Mouse (Mus musculus): Measurements from ENCODE around the gene Rab43.

GRCm38 (mm10) chr6:87853446-87853845, 41.5 kb upstream of the Rab43 start:
- TF ChIP-seq CTCF (IDR thresholded peaks at IDR 0.05; ENCODE audit: extremely low read depth, insufficient read length, insufficient replicate concordance, low read depth, low read length) (no peak), POLR2A (IDR thresholded peaks at IDR 0.05; ENCODE audit: low read depth, low read length) (no peak)

Data from small intestine, adult 2 months (tissue).